Mouse (Mus musculus) gonadal fat pad, adult 2 months (tissue): ENCODE measurements around the gene Fgf23. TPM values are rescaled to one million over a fixed set of nuclear protein-coding genes. Genes with fewer than 3 reads are reported as not detected.

Source experiments
- DNase-seq: peaks from one replicate; pipeline ENCODE4 v3.0.0-alpha.2; 2012; ENCODE audit warnings: low read depth
- polyA plus RNA-seq: library from polyadenylated mRNA; depleted of rRNA; stranded (reverse); fragments of >200 nt; gene quantifications from 2 replicates; pipeline ENCODE4 v1.2.3, GENCODE M21; 2012; rRNA removed

Fgf23 gene
- not detected in 2 replicates for polyA plus RNA-seq

GRCm38 (mm10) chr6:127072817-127073216, at the start of gene Fgf23:
Gene Fgf23, plus strand, starts transcription at chr6:127072902.
- no peak for DNase-seq

GRCm38 (mm10) chr6:127024836-127025235, 47.9 kb upstream of the Fgf23 start:
- DNase-seq = no peak

DNA sequence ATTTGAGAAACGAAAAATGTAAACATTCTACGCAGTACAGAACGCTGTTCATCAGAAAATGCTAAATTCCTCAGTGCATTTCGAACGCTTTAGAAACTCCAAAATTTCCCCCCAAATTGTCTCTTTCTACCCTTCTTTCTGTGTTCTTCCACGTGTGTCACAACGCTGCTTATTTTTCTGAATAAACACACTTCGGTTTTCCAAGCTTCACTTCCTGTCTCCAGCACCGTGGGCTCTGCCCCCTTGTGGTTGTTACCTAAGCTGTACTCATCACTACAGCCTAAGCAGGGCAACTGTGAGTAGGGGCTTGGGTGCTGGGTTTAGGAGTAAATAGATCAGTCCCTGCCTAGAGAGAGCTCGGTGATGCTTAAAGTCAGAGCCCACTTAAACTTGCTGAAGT, 37.9 kb upstream of the Fgf23 start:
- DNase-seq = no peak

DNA sequence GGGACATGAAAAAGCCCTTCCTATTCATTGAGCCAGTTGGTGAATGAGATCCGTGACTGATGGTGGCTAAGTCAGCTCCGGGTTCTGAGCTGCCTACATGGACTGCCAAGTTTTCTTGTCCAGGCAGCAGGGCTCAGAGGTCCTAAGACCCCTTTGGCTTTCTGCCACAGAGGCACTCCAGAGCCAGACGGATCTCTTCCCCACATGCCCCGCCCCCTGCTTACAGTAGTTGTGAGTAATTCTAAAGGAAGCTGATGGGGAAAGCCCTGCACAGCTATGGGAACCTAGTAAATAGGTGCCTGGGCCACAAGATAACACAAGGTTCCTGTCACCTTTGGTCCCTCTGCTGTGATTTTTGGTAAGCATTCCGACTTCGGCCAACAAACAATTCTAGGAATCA, 27.8 kb upstream of the Fgf23 start:
- DNase-seq = no peak

GRCm38 (mm10) chr6:127050847-127051246, 21.9 kb upstream of the Fgf23 start:
- no peak for DNase-seq

- peak; percentile 19 for DNase-seq
Observed at GRCm38 (mm10) chr6:127056990-127057588, 15.6 kb upstream of the Fgf23 start.

DNA sequence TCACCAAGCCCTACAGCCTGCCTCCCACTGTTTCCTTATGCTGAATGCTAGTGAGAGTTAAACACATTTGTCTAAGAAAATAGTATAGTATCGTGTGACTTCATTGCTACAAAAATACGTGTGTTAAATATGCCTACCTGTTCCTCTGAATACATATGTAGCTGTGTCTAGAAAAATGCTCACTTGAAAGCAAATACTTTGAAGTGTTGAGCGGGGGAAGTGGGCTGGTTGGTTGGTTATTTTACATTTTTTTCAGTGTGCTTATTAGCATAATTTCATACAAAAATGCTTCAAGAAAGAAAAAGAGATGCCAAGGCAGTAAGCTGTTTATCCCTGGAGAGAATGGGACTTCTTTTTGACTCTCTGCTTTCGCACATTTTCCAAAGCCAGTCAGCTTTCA, 12.7 kb upstream of the Fgf23 start:
- DNase-seq = no peak

DNA sequence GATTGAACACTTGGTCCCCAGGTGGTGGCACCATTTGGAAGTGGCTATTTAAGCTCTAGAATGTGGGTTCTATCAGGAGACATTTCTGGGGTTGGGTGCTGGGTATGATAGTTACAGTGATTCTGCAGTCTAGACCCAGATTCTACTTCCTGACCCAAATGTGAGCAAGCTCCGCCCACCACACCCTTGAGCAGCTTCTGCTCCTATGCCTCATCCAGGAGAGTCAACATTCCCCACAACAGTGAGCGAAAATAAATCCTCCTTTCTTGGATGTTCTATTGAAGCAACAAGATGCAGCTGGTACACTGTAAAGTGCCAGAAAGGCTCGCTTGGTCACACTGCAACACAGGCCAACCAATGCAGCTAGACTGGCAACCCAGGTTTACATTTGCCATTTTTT, 8.8 kb upstream of the Fgf23 start:
- DNase-seq = no peak

- DNase-seq = no peak
Observed at GRCm38 (mm10) chr6:127064815-127065214, 7.9 kb upstream of the Fgf23 start.

DNA sequence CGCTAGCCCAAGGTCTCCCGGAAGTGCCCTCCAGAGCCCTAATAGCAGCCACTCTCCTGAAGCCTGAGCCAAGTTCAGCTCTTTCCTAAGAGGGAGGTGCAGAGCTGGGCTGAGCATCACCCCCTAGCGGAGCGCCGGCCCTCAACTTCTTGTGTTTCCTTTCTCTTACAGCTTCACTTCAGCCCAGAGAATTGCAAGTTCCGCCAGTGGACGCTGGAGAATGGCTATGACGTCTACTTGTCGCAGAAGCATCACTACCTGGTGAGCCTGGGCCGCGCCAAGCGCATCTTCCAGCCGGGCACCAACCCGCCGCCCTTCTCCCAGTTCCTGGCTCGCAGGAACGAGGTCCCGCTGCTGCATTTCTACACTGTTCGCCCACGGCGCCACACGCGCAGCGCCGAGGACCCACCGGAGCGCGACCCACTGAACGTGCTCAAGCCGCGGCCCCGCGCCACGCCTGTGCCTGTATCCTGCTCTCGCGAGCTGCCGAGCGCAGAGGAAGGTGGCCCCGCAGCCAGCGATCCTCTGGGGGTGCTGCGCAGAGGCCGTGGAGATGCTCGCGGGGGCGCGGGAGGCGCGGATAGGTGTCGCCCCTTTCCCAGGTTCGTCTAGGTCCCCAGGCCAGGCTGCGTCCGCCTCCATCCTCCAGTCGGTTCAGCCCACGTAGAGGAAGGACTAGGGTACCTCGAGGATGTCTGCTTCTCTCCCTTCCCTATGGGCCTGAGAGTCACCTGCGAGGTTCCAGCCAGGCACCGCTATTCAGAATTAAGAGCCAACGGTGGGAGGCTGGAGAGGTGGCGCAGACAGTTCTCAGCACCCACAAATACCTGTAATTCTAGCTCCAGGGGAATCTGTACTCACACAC, 7.4 kb downstream of the Fgf23 start:
- no peak for DNase-seq

- no peak for DNase-seq
Observed at GRCm38 (mm10) chr6:127081820-127082219, 9.1 kb downstream of the Fgf23 start.

DNA sequence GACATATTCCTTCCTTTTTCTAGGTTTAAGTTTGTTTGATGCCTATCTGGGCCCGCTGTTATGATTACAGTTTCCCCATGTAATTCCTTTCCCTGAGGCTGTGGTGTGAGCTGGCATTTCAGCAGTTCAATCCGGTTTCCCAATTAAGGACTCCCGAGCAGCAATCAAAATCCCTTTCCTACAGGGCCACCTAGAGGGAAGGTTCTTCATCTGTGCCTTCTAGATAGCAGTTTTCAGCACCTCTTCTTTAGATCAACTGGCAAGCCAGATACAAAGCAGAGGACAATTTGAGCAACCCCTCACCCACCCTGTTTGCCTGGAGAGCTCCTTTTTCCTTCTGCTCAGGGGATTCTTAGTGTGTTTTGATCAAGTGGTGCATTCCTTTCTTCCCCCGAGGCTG, 14.0 kb downstream of the Fgf23 start:
- DNase-seq = no peak

- DNase-seq = no peak
Observed at GRCm38 (mm10) chr6:127094565-127094964, 21.9 kb downstream of the Fgf23 start.

- DNase-seq = no peak
Observed at GRCm38 (mm10) chr6:127103506-127104275, 31.0 kb downstream of the Fgf23 start.

GRCm38 (mm10) chr6:127104396-127105029, 31.8 kb downstream of the Fgf23 start:
- no peak for DNase-seq

DNA sequence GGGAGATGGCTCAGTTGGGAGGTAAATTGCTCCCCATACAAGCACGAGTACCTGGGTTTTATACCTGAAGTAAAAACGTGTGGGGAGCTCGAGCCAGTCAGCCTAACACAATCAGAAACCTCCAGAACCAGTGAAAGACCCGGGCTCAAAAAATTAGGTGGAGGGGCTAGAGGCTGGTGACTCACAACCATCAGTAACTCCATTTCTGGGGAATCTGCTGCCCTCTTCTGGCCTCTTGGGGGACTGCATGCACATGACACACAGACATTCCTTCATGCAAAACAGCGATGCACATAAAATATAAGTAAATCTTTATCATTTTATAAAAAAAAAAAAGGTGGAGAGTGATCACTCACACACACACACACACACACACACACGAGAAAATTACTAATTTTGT, 32.4 kb downstream of the Fgf23 start:
- DNase-seq = no peak

DNA sequence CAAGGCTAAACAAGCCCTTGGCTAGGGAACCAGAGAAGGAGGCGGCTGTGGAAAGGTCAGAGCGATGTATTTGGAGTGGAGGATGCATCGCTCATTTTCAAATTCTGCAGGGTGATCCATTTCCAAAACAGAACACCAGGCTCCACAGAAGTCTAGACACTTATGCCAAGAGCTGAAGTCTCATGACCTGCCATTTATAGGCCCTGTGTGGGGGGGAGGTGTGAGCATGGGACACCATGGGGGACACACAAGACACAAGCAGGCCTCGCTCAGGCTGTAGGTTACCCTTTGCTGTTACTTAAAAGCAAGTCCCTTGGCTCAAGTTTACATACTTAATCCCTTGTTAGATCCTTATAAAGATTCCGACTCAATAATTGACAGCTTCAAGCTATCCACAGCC, 33.5 kb downstream of the Fgf23 start:
- no peak for DNase-seq

DNA sequence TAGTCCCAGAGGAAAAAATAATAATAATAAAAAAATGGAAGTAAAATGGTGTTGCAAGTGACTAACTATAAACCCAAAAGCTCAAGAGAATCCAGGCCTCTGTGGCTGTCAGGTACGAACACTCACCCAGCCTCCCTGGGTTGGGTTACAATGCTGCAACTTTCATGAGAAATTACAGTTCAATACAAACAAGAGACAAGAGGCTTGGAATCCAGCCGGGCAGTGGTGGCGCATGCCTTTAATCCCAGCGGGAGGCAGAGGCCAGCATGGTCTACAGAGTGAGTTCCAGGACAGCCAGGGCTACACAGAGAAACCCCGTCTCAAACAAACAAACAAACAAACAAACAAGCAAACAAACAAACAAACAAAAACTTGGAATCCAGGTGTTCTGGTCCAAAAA, 34.0 kb downstream of the Fgf23 start:
- no peak for DNase-seq

GRCm38 (mm10) chr6:127107413-127107812, 34.7 kb downstream of the Fgf23 start:
- no peak for DNase-seq

GRCm38 (mm10) chr6:127108368-127109060, 35.8 kb downstream of the Fgf23 start:
- no peak for DNase-seq

DNA sequence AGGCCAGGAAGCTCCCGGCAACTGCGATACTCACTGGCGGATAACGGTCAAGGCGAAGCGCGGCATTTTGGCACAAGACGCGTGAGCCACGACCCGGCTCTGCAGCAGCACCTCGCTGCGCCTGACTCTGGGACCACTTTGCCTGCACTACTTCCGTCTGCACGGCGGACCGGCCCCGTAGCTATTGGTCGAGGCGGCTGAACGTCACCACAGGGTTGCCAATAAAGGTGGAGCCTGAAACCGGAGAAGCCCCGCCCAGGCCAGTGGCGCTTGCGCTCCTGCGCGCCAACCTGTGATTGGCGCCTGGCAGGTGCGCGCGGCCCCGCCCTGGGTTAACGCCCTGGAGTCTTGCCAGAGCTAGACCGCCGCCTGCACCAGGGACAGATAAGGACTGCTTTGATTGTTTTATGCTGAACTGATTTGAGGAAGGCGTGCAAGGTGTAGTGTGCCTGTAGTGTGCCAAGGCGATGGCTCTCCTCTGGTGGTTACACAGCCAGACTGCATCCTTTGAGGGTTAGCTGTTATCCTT, 36.8 kb downstream of the Fgf23 start, which contains the start of gene Tigar:
Gene Tigar (minus strand): TSS at position 156 of the 529 bp plus-strand sequence.
- peak; percentile 41 for DNase-seq
